Mouse (Mus musculus) forebrain, embryonic 14.5 days (tissue): ENCODE measurements around the gene Nf1. TPM values are rescaled to one million over a fixed set of nuclear protein-coding genes. Genes with fewer than 3 reads are reported as not detected.

Experiments
- ATAC-seq: fragments of 200-750 bp; cut with Nextera tagmentation; 2 replicates; pipeline ENCODE4 v1.8.0; 2017; ENCODE audit warnings: mild to moderate bottlenecking, moderate library complexity
- DNase-seq: peaks from one replicate; pipeline ENCODE4 v3.0.0-alpha.2; 2015; ENCODE audit warnings: low spot score
- H3K27ac ChIP-seq: fragments of 300-500 bp; sonication (generic); 2 replicates; pipeline ENCODE4 v1.5.1; 2014; ENCODE audit warnings: low read depth, mild to moderate bottlenecking, control low read depth, low read length, moderate library complexity
- H3K27me3 ChIP-seq: fragments of 300-500 bp; sonication (generic); replicated peaks from 2 replicates; pipeline ENCODE4 v1.6.1; 2014; ENCODE audit warnings: low read length, control low read depth, mixed read lengths; ENCODE audit not compliant: control insufficient read depth, insufficient read depth
- H3K36me3 ChIP-seq: fragments of 300-500 bp; sonication (generic); 2 replicates; pipeline ENCODE4 v1.6.1; 2014; ENCODE audit warnings: low read length, control low read depth; ENCODE audit not compliant: control insufficient read depth, insufficient read depth
- H3K4me1 ChIP-seq: fragments of 300-500 bp; sonication (generic); 2 replicates; pipeline ENCODE4 v1.6.1; 2014; ENCODE audit warnings: antibody characterized with exemption, low read length, control low read depth; ENCODE audit not compliant: control insufficient read depth, insufficient read depth
- H3K4me2 ChIP-seq: fragments of 300-500 bp; sonication (generic); 2 replicates; pipeline ENCODE4 v1.6.1; 2014; ENCODE audit warnings: mild to moderate bottlenecking, control low read depth, low read length
- H3K4me3 ChIP-seq: fragments of 300-500 bp; sonication (generic); 2 replicates; pipeline ENCODE4 v1.5.1; 2014; ENCODE audit warnings: low read depth, low read length, control low read depth
- H3K9ac ChIP-seq: fragments of 300-500 bp; sonication (generic); 2 replicates; pipeline ENCODE4 v1.6.1; 2014; ENCODE audit warnings: mild to moderate bottlenecking, low read length, control low read depth, moderate library complexity
- H3K9me3 ChIP-seq: fragments of 300-500 bp; sonication (generic); replicated peaks from 2 replicates; pipeline ENCODE4 v1.6.1; 2016; ENCODE audit warnings: low read length, control low read depth, mixed read lengths; ENCODE audit not compliant: control insufficient read depth
- WGBS: fragments of 180-500 bp; shearing (Covaris S2); extraction: QIAGEN DNeasy Blood & Tissue Kit; methylation state at CpG from one replicate; pipeline ENCODE4 v1.1.7; 2014; 5-methylcytosine and 5-hydroxymethylcytosine counted together
- polyA plus RNA-seq: library from polyadenylated mRNA; unstranded; fragments of >200 nt; fragmentation: Nextera tagmentation; extraction: Ambion mirVana; gene quantifications from 2 replicates; pipeline ENCODE4 v1.2.1, GENCODE M21; 2014

Gene Nf1
- polyA plus RNA-seq, 1 experiment from 2014 or later: 9.8 TPM

GRCm38 (mm10) chr11:79563493-79563892 is 224.0 kb downstream of the Nf1 start:
- Histone ChIP-seq H3K9me3 (no peaks in the 10 kb centered on the region), H3K4me3 (no peak overlapping the region), H3K4me2 (no peak overlapping the region), H3K27ac (no peak overlapping the region), H3K36me3 (peaks cover 82% of the 10 kb centered on the region), H3K9ac (no peak overlapping the region), H3K4me1 (no peaks in the 10 kb centered on the region), H3K27me3 (no peaks in the 10 kb centered on the region)
- ATAC-seq: no peak
- WGBS: 95% methylated on average over 7 of the region's 7 CpGs
- no peak for DNase-seq

- no peaks in the 10 kb centered on the region for H3K27me3 ChIP-seq
- DNase-seq (no peak), ATAC-seq (no peak)
- no peak overlapping the region for H3K27ac ChIP-seq
- H3K4me2 ChIP-seq: no peak overlapping the region
- no peak overlapping the region for H3K9ac ChIP-seq
- H3K4me1 ChIP-seq: no peaks in the 10 kb centered on the region
- H3K36me3 ChIP-seq: peaks cover 85% of the 10 kb centered on the region
- WGBS: 58% methylated on average over 1 of the region's 1 CpGs
- H3K9me3 ChIP-seq: no peaks in the 10 kb centered on the region
- H3K4me3 ChIP-seq: no peak overlapping the region
Observed at GRCm38 (mm10) chr11:79566947-79567346, 227.5 kb downstream of the Nf1 start.

- Histone ChIP-seq H3K4me2 (no peak overlapping the region), H3K4me1 (no peaks in the 10 kb centered on the region), H3K4me3 (no peak overlapping the region), H3K27me3 (no peaks in the 10 kb centered on the region), H3K27ac (no peak overlapping the region), H3K9me3 (no peaks in the 10 kb centered on the region), H3K36me3 (peaks cover 84% of the 10 kb centered on the region), H3K9ac (no peak overlapping the region)
- no peak for DNase-seq
- no peak for ATAC-seq
- 91% methylated on average over 11 of the region's 11 CpGs for WGBS
Observed at GRCm38 (mm10) chr11:79568197-79568911, 228.9 kb downstream of the Nf1 start.

- no peak overlapping the region for H3K4me3 ChIP-seq
- no peak overlapping the region for H3K9ac ChIP-seq
- H3K27ac ChIP-seq: no peak overlapping the region
- no peak for DNase-seq
- peaks cover 82% of the 10 kb centered on the region for H3K36me3 ChIP-seq
- H3K4me2 ChIP-seq: no peak overlapping the region
- H3K9me3 ChIP-seq: no peaks in the 10 kb centered on the region
- no peak for ATAC-seq
- H3K27me3 ChIP-seq: no peaks in the 10 kb centered on the region
- H3K4me1 ChIP-seq: no peaks in the 10 kb centered on the region
- 94% methylated on average over 2 of the region's 2 CpGs for WGBS
Observed at GRCm38 (mm10) chr11:79570319-79570718, 230.8 kb downstream of the Nf1 start.

- Histone ChIP-seq H3K27ac (no peak overlapping the region), H3K4me1 (no peaks in the 10 kb centered on the region), H3K4me3 (no peak overlapping the region), H3K4me2 (no peak overlapping the region), H3K36me3 (peaks cover 63% of the 10 kb centered on the region), H3K9me3 (no peaks in the 10 kb centered on the region), H3K9ac (no peak overlapping the region), H3K27me3 (no peaks in the 10 kb centered on the region)
- WGBS: 76% methylated on average over 3 of the region's 3 CpGs
- DNase-seq: no peak
- ATAC-seq: no peak
Observed at GRCm38 (mm10) chr11:79573836-79574235, 234.3 kb downstream of the Nf1 start.

- Histone ChIP-seq H3K4me1 (no peaks in the 10 kb centered on the region), H3K9me3 (no peaks in the 10 kb centered on the region), H3K4me3 (no peak overlapping the region), H3K4me2 (no peak overlapping the region), H3K36me3 (peaks cover 63% of the 10 kb centered on the region), H3K27ac (no peak overlapping the region), H3K27me3 (no peaks in the 10 kb centered on the region), H3K9ac (no peak overlapping the region)
- WGBS: 88% methylated on average over 14 of the region's 14 CpGs
- ATAC-seq (no peak), DNase-seq (no peak)
Observed at GRCm38 (mm10) chr11:79575383-79576073, 236.0 kb downstream of the Nf1 start.

- H3K27me3 ChIP-seq: no peaks in the 10 kb centered on the region
- WGBS: 47% methylated on average over 5 of the region's 5 CpGs
- H3K36me3 ChIP-seq: peaks cover 45% of the 10 kb centered on the region
- no peak overlapping the region for H3K4me2 ChIP-seq
- no peaks in the 10 kb centered on the region for H3K9me3 ChIP-seq
- DNase-seq (peak; percentile 82), ATAC-seq (no peak; the same call in 1 of the 2 replicates)
- H3K9ac ChIP-seq: no peak overlapping the region
- H3K27ac ChIP-seq: no peak overlapping the region
- no peaks in the 10 kb centered on the region for H3K4me1 ChIP-seq
- H3K4me3 ChIP-seq: no peak overlapping the region
Observed at GRCm38 (mm10) chr11:79577741-79578140, 238.2 kb downstream of the Nf1 start.

- DNase-seq (no peak), ATAC-seq (no peak)
- 42% methylated on average over 4 of the region's 4 CpGs for WGBS
- H3K4me1 ChIP-seq: no peaks in the 10 kb centered on the region
- H3K27ac ChIP-seq: no peak overlapping the region
- H3K9ac ChIP-seq: no peak overlapping the region
- no peak overlapping the region for H3K4me2 ChIP-seq
- no peaks in the 10 kb centered on the region for H3K9me3 ChIP-seq
- H3K36me3 ChIP-seq: peaks cover 27% of the 10 kb centered on the region
- no peak overlapping the region for H3K4me3 ChIP-seq
- H3K27me3 ChIP-seq: no peaks in the 10 kb centered on the region
Observed at GRCm38 (mm10) chr11:79580660-79581059, 241.2 kb downstream of the Nf1 start.

- Histone ChIP-seq H3K4me3 (no peak overlapping the region), H3K36me3 (peaks cover 26% of the 10 kb centered on the region), H3K9me3 (no peaks in the 10 kb centered on the region), H3K4me2 (no peak overlapping the region), H3K27me3 (no peaks in the 10 kb centered on the region), H3K4me1 (no peaks in the 10 kb centered on the region), H3K9ac (no peak overlapping the region), H3K27ac (no peak overlapping the region)
- WGBS: 93% methylated on average over 6 of the region's 6 CpGs
- ATAC-seq (no peak), DNase-seq (no peak)
Observed at GRCm38 (mm10) chr11:79581257-79581656, 241.8 kb downstream of the Nf1 start.
